Mouse (Mus musculus) left cerebral cortex, postnatal 25 days (tissue): ENCODE measurements at regions not wholly inside any gene's neighbourhood (a gene's known extent, or its start where the extent isn't known, plus 50 kb on each side); places are given as distances from the start of the nearest gene placed in this dataset.

ENCODE experiments used
- DNase-seq, 2 experiments: peaks; one replicate each; pipeline ENCODE4 v3.0.0; 2022; ENCODE audit warnings: low spot score in 2 of 2, mixed read lengths in 1 of 2
- intact Hi-C: fragments of 180-260 bp; cut with DNase I; formaldehyde crosslinking; loops from one replicate; pipeline ENCODE4 v1.15.1; 2025

GRCm38 (mm10) chr2:172807446-172807845 lies 132.7 kb downstream of the Bmp7 start:
- DNase-seq, result no peak
- intact Hi-C loops, result no loop called here

GRCm38 (mm10) chr2:172809306-172809705 lies 130.8 kb downstream of the Bmp7 start:
- DNase-seq, result no peak
- intact Hi-C loops, result no loop called here

- DNase-seq, result no peak
- intact Hi-C loops, result no loop called here
Observed at GRCm38 (mm10) chr2:172813319-172813718, 126.8 kb downstream of the Bmp7 start.

- no peak for DNase-seq
- intact Hi-C loops, result no loop called here
Observed at GRCm38 (mm10) chr2:172813906-172814305, 126.2 kb downstream of the Bmp7 start.

- no peak for DNase-seq
- intact Hi-C loops, result no loop called here
Observed at GRCm38 (mm10) chr2:172815146-172815545, 125.0 kb downstream of the Bmp7 start.

GRCm38 (mm10) chr2:172817058-172817745 lies 122.9 kb downstream of the Bmp7 start:
- DNase-seq, result no peak
- intact Hi-C loops, result no loop called here
